Mouse (Mus musculus) erythroblast, embryonic 14.5 days (primary cell): ENCODE results near the gene Stard7. TPM values are rescaled to one million over a fixed set of nuclear protein-coding genes. Genes with fewer than 3 reads are reported as not detected.
"Not testable (repeated sequence)": the region's sequence is repeated elsewhere in the genome, so short reads cannot be mapped to it uniquely, and the experiment has no call there.

Source experiments
- H3K27me3 ChIP-seq: 2 replicates; pipeline ENCODE4 v1.6.1; 2012; ENCODE audit warnings: inconsistent platforms; ENCODE audit not compliant: control insufficient read depth
- H3K36me3 ChIP-seq: 2 replicates; pipeline ENCODE4 v1.6.1; 2012; ENCODE audit warnings: mild to moderate bottlenecking, inconsistent platforms; ENCODE audit not compliant: control insufficient read depth
- H3K4me1 ChIP-seq: 2 replicates; pipeline ENCODE4 v1.6.1; 2012; ENCODE audit warnings: inconsistent platforms; ENCODE audit not compliant: control insufficient read depth
- H3K4me3 ChIP-seq: replicated peaks from 2 replicates; pipeline ENCODE3; 2012; ENCODE audit warnings: moderate library complexity, mild to moderate bottlenecking, inconsistent platforms
- H3K9me3 ChIP-seq: 2 replicates; pipeline ENCODE4 v1.6.1; 2012; ENCODE audit warnings: low read length, inconsistent platforms, mixed read lengths; ENCODE audit not compliant: control insufficient read depth
- GATA1 ChIP-seq: IDR thresholded peaks from 2 replicates; pipeline ENCODE4 v1.6.1; 2012; ENCODE audit warnings: low read length, inconsistent platforms, mixed read lengths
- TAL1 ChIP-seq: IDR thresholded peaks from 3 replicates; pipeline ENCODE4 v1.6.1; 2012; ENCODE audit warnings: low read length, inconsistent platforms, mixed read lengths
- polyA plus RNA-seq: library from polyadenylated mRNA; stranded (reverse); fragments of >175 nt; gene quantifications from 2 replicates; pipeline ENCODE4 v1.2.3, GENCODE M21; 2012

The Stard7 gene
- polyA plus RNA-seq, 1 experiment = 1.5 TPM

DNA sequence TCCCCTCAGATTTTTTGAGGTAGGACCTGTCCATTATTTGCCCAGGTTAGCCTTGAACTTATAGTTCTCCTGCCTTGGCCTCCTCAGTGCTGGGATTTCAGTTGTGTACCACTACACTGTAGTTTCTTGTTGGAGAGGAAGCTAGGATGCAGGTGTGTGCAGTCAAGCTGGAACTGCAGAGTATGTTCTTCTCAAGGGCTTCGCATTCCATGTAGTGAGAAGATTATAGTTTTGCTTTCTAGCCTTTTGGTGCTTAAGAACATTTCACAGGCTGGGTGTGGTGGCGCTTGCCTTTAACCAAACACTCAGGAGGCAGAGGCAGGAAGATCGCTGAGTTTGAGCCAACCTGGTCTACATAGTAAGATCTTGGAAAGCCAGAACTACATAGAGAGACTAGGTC is 2.8 kb downstream of the Stard7 start:
- H3K4me1 ChIP-seq = peaks cover 41% of the 10 kb centered on the region
- no peaks in the 10 kb centered on the region for H3K27me3 ChIP-seq
- H3K9me3 ChIP-seq = no peaks in the 10 kb centered on the region
- H3K36me3 ChIP-seq = peaks cover 18% of the 10 kb centered on the region
- H3K4me3 ChIP-seq = no peak overlapping the region
- TF ChIP-seq GATA1 (no peak), TAL1 (no peak)

DNA sequence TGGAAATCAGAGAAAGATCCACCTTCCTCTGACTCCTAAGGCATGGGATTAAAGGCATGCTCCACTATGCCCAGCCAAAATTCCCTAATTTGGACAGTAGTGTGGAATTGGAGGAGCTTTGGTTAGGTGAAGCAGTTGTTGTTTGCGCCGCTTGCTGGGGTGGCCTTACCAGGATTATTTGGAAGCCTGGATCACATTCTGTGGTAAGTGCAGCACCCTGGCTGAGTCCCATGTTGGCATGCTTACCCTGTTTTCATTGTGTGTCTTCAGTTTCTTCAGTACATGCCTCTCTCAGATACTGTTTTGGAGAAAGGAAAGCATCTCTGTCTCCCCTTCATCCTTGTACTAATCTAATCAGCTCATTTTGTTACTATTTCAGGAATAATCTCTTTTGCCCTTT is 4.6 kb downstream of the Stard7 start:
- no peaks in the 10 kb centered on the region for H3K9me3 ChIP-seq
- H3K27me3 ChIP-seq = no peaks in the 10 kb centered on the region
- TF ChIP-seq TAL1 = no peak
- TF ChIP-seq GATA1 = no peak
- H3K36me3 ChIP-seq = peaks cover 25% of the 10 kb centered on the region
- no peak overlapping the region for H3K4me3 ChIP-seq
- H3K4me1 ChIP-seq = peaks cover 31% of the 10 kb centered on the region

DNA sequence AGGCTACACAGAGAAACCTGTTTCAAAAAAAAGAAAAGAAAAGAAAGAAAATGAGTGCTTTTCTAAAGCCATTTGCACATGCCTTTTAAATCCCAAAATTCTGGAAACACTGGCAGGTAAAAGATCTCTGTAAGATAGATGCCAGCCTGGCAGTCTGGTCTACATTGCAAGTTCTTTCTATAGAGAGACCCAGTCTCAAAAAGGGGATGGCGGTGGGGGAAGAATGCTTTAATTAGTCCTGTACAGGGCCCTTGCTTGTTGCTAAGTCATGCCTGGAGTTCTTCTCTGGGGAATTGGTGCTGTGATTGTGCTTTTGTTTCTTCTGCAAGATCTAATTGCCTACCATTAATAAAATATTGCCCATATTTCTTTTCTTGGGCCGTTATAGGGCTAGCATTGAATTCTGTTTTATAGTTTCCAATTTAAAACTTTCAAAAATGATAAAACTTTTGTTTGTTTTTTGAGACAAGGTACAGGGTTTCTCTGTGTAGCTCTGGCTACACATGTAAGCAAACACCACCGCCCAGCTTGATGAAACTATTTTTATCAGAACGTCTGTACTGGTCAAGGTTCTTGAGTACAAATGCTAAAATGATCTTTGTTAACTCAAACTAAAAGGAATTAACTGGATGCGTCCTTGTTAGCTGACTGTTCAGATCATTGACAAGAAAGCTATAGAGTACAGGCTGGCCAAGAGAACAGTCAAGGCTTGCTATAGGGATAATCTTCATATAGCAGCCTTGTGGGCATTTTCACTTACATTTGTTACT is 5.7 kb downstream of the Stard7 start:
- H3K4me3 ChIP-seq = no peak overlapping the region
- H3K36me3 ChIP-seq = peaks cover 31% of the 10 kb centered on the region
- peaks cover 31% of the 10 kb centered on the region for H3K4me1 ChIP-seq
- no peaks in the 10 kb centered on the region for H3K9me3 ChIP-seq
- TF ChIP-seq TAL1 (no peak), GATA1 (no peak)
- H3K27me3 ChIP-seq = no peaks in the 10 kb centered on the region

DNA sequence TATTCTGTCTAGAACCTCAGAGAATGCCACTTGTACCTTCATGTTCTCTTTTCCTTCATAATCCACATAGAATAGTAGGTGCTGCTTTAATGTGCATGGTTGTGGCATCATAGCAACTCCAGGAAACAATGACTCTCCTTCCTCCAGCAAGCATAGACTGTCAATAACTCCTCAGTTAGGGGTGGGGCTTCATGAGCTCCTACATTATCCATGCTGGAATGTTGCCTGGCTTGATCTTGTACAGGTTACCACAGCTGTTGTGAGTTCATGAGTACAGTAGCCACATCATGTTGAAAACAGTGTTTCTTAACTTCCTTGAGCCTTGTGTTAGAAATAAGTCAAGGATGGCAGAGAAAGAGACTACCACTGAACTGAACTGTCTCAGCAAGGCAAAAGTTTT is 8.1 kb downstream of the Stard7 start:
- no peaks in the 10 kb centered on the region for H3K27me3 ChIP-seq
- H3K4me1 ChIP-seq = peaks cover 19% of the 10 kb centered on the region
- no peak overlapping the region for H3K4me3 ChIP-seq
- no peaks in the 10 kb centered on the region for H3K9me3 ChIP-seq
- H3K36me3 ChIP-seq = peaks cover 38% of the 10 kb centered on the region
- TF ChIP-seq GATA1 (no peak), TAL1 (no peak)

DNA sequence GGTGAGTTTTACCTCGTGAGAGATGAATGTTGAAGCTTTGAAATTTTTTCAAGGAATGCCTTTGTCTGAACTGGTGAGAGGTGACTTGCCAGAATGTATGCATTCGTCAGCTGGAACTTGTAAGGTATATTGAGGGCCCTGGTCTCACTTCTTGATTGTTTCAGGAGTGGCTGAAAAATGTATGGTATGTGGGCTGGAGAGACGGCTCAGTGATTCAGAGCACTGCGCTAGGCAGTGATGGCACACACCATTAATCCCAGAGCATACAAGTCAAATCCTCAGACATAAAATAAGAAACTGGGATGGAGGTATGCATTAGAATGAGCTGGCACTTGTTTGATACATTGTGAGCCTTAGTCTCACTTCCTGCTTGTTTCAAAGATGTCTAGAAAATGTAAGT is 22.2 kb downstream of the Stard7 start:
- Histone ChIP-seq H3K4me1 (no peaks in the 10 kb centered on the region), H3K36me3 (peaks cover 92% of the 10 kb centered on the region), H3K9me3 (no peaks in the 10 kb centered on the region), H3K4me3 (no peak overlapping the region), H3K27me3 (no peaks in the 10 kb centered on the region)
- TF ChIP-seq GATA1 = no peak
- no peak for TF ChIP-seq TAL1

DNA sequence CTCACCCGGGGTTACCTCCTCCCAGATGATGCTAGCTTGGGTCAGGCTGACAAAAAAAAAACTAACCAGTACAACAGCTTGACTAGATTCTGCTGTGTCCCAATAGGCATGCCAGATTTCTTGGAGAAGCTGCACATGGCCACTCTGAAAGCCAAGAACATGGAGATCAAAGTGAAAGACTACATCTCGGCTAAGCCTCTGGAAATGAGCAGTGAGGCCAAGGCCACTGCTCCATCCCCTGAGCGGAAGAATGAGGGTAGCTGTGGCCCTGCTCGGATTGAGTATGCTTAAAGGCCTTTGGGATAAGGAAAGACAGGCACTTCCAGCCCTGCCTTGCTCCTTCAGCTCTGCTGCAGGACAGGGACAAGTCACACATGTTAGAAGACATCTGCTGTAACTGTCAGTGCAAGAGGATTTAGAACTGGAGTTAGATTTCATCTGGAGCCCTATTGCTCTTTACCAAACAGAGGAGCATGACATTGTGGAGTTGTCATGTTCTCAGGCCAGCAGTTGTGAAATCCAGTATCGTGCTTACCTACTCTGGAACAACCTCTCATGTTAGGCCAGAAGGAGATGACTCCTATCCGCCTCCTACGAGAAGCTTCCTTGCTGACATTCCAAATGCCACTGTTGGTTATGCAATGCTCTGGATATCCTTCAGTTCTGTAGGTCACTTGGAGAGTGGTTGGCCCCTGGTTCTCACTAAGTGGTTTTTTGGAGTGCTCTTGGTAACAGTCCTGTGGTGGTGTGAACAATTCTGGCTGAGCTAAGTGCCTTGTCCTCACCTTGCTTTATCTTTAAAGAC is 27.2 kb downstream of the Stard7 start:
- Histone ChIP-seq H3K4me1 (no peaks in the 10 kb centered on the region), H3K27me3 (no peaks in the 10 kb centered on the region), H3K4me3 (no peak overlapping the region), H3K36me3 (peaks cover 99% of the 10 kb centered on the region), H3K9me3 (peaks cover under 1% of the 10 kb centered on the region; the same call in 1 of the 2 replicates)
- TF ChIP-seq TAL1 (no peak), GATA1 (no peak)

DNA sequence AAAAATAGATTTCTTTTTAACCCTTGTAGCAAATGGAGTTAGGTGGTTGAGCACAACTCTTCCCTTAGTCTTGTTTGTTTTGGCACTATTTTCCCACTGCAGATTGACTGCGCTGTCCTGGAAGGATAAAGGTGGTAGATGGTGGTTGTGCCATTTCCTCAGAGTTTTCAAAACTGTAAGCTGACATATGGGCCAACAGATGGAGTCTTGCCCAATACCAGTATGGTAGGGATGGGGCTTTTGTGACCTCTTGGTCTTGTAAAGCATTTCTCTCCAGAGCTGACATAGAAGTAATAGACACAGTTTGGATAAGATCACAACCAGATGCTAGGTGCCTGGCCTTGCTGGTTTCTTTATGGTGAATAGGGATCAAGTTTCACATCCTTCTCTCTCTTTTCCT is 28.0 kb downstream of the Stard7 start:
- Histone ChIP-seq H3K9me3 (peaks cover 4% of the 10 kb centered on the region; the same call in 1 of the 2 replicates), H3K36me3 (peaks cover 91% of the 10 kb centered on the region), H3K27me3 (no peaks in the 10 kb centered on the region), H3K4me1 (no peaks in the 10 kb centered on the region), H3K4me3 (no peak overlapping the region)
- no peak for TF ChIP-seq GATA1
- no peak for TF ChIP-seq TAL1

DNA sequence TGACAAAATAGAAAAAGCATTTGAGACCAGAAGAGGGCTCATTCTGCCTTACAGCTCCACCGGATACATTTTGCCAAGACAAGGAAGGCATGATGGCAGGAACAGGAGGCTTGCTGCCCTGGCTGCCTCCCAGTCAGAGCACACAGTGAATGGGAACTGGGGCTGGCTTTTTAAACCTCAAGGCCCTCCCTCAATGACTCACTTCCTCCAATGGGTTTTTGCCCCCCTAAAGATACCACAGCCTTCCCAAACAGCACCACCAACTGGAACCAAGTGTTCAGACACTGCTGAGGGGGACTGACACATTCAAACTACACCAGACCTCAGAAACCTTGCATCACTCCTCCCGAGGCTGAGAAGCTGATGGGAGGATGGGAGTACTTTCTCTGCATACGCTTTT is 30.7 kb downstream of the Stard7 start:
- TF ChIP-seq GATA1 = no peak
- TF ChIP-seq TAL1 = no peak
- peaks cover 4% of the 10 kb centered on the region; the same call in 1 of the 2 replicates for H3K9me3 ChIP-seq
- H3K4me1 ChIP-seq = no peaks in the 10 kb centered on the region
- no peak overlapping the region for H3K4me3 ChIP-seq
- H3K27me3 ChIP-seq = no peaks in the 10 kb centered on the region
- H3K36me3 ChIP-seq = peaks cover 65% of the 10 kb centered on the region

DNA sequence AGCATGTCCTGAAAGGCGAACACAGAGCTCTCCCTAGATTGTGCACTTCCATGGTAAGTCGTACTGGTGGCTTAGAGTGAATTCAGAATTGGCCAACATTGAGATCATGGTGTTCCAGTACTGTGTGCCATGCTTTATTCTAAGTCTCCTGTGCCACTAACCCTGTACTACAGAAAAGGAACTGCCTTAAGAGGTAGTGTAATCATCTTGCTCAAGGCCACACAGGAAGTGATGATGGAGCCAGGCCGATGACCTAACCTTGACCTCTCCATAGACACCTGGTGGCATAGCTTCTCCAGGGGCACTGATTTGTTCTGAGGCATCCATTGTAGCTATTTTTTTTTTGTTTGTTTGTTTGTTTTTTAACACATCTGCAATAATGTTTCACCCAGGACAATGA is 31.9 kb downstream of the Stard7 start:
- Histone ChIP-seq H3K27me3 (no peaks in the 10 kb centered on the region), H3K36me3 (peaks cover 53% of the 10 kb centered on the region), H3K4me1 (no peaks in the 10 kb centered on the region), H3K9me3 (peaks cover 4% of the 10 kb centered on the region; the same call in 1 of the 2 replicates), H3K4me3 (no peak overlapping the region)
- TF ChIP-seq TAL1 (no peak), GATA1 (no peak)

DNA sequence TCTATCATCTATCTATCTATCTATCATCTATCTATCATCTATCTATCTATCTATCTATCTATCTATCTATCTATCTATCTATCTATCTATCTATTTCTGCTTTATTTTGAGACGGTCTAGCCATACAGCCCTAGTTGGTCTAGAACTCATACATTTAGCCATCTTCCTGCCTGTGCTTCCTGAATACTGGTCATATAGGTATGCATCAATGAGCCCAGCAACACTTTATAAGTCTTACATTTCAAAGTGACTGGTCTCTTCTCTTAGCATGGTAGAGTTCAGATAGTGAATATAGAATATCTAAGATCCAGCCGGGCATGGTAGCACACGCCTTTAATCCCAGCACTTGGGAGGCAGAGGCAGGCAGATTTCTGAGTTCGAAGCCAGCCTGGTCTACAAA is 34.2 kb downstream of the Stard7 start:
- H3K9me3 ChIP-seq, H3K4me1 ChIP-seq, H3K4me3 ChIP-seq, H3K27me3 ChIP-seq: not testable (repeated sequence)
- peaks cover 30% of the 10 kb centered on the region for H3K36me3 ChIP-seq
